Mouse (Mus musculus) brain, embryonic 14.5 days (tissue): ENCODE results near the gene Hlf. TPM values are rescaled to one million over a fixed set of nuclear protein-coding genes. Genes with fewer than 3 reads are reported as not detected.

Experiments
- DNase-seq: peaks from one replicate; pipeline ENCODE4 v3.0.0-alpha.2; 2011; ENCODE audit warnings: low read depth
- CTCF ChIP-seq: fragments of 200-500 bp; IDR thresholded peaks from 2 replicates; pipeline ENCODE4 v1.5.1; 2012; ENCODE audit warnings: inconsistent platforms, mild to moderate bottlenecking, moderate library complexity, borderline replicate concordance; ENCODE audit not compliant: insufficient read depth, insufficient read length; ENCODE audit errors: extremely low read depth
- POLR2A ChIP-seq: fragments of 200-500 bp; IDR thresholded peaks from 2 replicates; pipeline ENCODE4 v1.6.1; 2012; ENCODE audit warnings: mild to moderate bottlenecking, inconsistent platforms, borderline replicate concordance; ENCODE audit not compliant: poor library complexity, insufficient read depth, insufficient read length, severe bottlenecking; ENCODE audit errors: extremely low read depth
- polyA plus RNA-seq: library from polyadenylated mRNA; depleted of rRNA; stranded (reverse); fragments of >200 nt; gene quantifications from 2 replicates; pipeline ENCODE4 v1.2.3, GENCODE M21; 2012

Gene Hlf
- polyA plus RNA-seq, 1 experiment = 6.3 TPM

- DNase-seq = no peak
- no peak for TF ChIP-seq CTCF
- no peak for TF ChIP-seq POLR2A
Observed at GRCm38 (mm10) chr11:90356495-90357304, 34.0 kb downstream of the Hlf start.

- peak; percentile 49 for DNase-seq
- no peak for TF ChIP-seq CTCF
- TF ChIP-seq POLR2A = no peak
Observed at GRCm38 (mm10) chr11:90356036-90356435, 34.7 kb downstream of the Hlf start.

GRCm38 (mm10) chr11:90355270-90355681, 35.4 kb downstream of the Hlf start:
- TF ChIP-seq CTCF (no peak), POLR2A (no peak)
- DNase-seq = no peak

GRCm38 (mm10) chr11:90352696-90353095, 38.0 kb downstream of the Hlf start:
- TF ChIP-seq POLR2A (no peak), CTCF (no peak)
- no peak for DNase-seq

- TF ChIP-seq CTCF (no peak), POLR2A (no peak)
- no peak for DNase-seq
Observed at GRCm38 (mm10) chr11:90350153-90350512, 40.6 kb downstream of the Hlf start.

GRCm38 (mm10) chr11:90349486-90350152, 41.1 kb downstream of the Hlf start:
- TF ChIP-seq CTCF (no peak), POLR2A (no peak)
- no peak for DNase-seq

- DNase-seq = peak; percentile 74
- TF ChIP-seq CTCF = no peak
- TF ChIP-seq POLR2A = no peak
Observed at GRCm38 (mm10) chr11:90347667-90348459, 42.8 kb downstream of the Hlf start.

GRCm38 (mm10) chr11:90345746-90346145, 44.9 kb downstream of the Hlf start:
- TF ChIP-seq POLR2A = no peak
- no peak for DNase-seq

GRCm38 (mm10) chr11:90342858-90343257, 47.8 kb downstream of the Hlf start:
- DNase-seq = no peak
- TF ChIP-seq POLR2A = no peak
- TF ChIP-seq CTCF = no peak

GRCm38 (mm10) chr11:90342267-90342666, 48.4 kb downstream of the Hlf start:
- no peak for DNase-seq
- TF ChIP-seq CTCF (no peak), POLR2A (no peak)

GRCm38 (mm10) chr11:90340836-90341235, 49.9 kb downstream of the Hlf start:
- DNase-seq = no peak
- TF ChIP-seq CTCF (no peak), POLR2A (no peak)
